Mouse (Mus musculus): ENCODE data around the gene Nsun2.
"Not testable (repeated sequence)": the region's sequence is repeated elsewhere in the genome, so short reads cannot be mapped to it uniquely, and the experiment has no call there.

Nsun2 gene

GRCm38 (mm10) chr13:69631659-69632058, 98.1 kb downstream of the Nsun2 start:
- in situ Hi-C loops (cut with MboI, MseI), result no loop called here

- in situ Hi-C loops (cut with MboI, MseI), result no loop called here
Measured at GRCm38 (mm10) chr13:69633551-69633950, 100.0 kb downstream of the Nsun2 start.

GRCm38 (mm10) chr13:69633988-69634387, 100.4 kb downstream of the Nsun2 start:
- in situ Hi-C loops (cut with MboI, MseI), result no loop called here

GRCm38 (mm10) chr13:69635836-69636235, 102.3 kb downstream of the Nsun2 start:
- in situ Hi-C loops (cut with MboI, MseI), result not testable (repeated sequence)

- in situ Hi-C loops (cut with MboI, MseI), result no loop called here
Measured at GRCm38 (mm10) chr13:69636375-69636774, 102.8 kb downstream of the Nsun2 start.

GRCm38 (mm10) chr13:69636816-69637215, 103.3 kb downstream of the Nsun2 start:
- in situ Hi-C loops (cut with MboI, MseI), result no loop called here

- in situ Hi-C loops (cut with MboI, MseI), result no loop called here
Measured at GRCm38 (mm10) chr13:69637657-69638056, 104.1 kb downstream of the Nsun2 start.

GRCm38 (mm10) chr13:69638108-69638626, 104.6 kb downstream of the Nsun2 start:
- in situ Hi-C loops (cut with MboI, MseI), result no loop called here

- in situ Hi-C loops (cut with MboI, MseI), result no loop called here
Measured at GRCm38 (mm10) chr13:69639251-69639650, 105.7 kb downstream of the Nsun2 start.

- in situ Hi-C loops (cut with MboI, MseI), result no loop called here
Measured at GRCm38 (mm10) chr13:69640126-69640525, 106.6 kb downstream of the Nsun2 start.

GRCm38 (mm10) chr13:69640541-69640940, 107.0 kb downstream of the Nsun2 start:
- in situ Hi-C loops (cut with MboI, MseI), result no loop called here

- in situ Hi-C loops (cut with MboI, MseI), result no loop called here
Measured at GRCm38 (mm10) chr13:69641017-69641416, 107.5 kb downstream of the Nsun2 start.

GRCm38 (mm10) chr13:69642656-69643216, 109.2 kb downstream of the Nsun2 start:
- in situ Hi-C loops (cut with MboI, MseI), result no loop called here

GRCm38 (mm10) chr13:69643937-69644336, 110.4 kb downstream of the Nsun2 start:
- in situ Hi-C loops (cut with MboI, MseI), result no loop called here

GRCm38 (mm10) chr13:69644427-69645166, 111.1 kb downstream of the Nsun2 start:
- in situ Hi-C loops (cut with MboI, MseI), result no loop called here

- in situ Hi-C loops (cut with MboI, MseI), result no loop called here
Measured at GRCm38 (mm10) chr13:69645694-69646423, 112.3 kb downstream of the Nsun2 start.

- in situ Hi-C loops (cut with MboI, MseI), result no loop called here
Measured at GRCm38 (mm10) chr13:69646481-69646880, 112.9 kb downstream of the Nsun2 start.

- in situ Hi-C loops (cut with MboI, MseI), result loop anchor here (25.0 kb wide), 1 partner anchor 642 kb away; no protein-coding TSS in a partner anchor
Measured at GRCm38 (mm10) chr13:69654508-69654907, 121.0 kb downstream of the Nsun2 start.

- in situ Hi-C loops (cut with MboI, MseI), result loop anchor here (25.0 kb wide), 1 partner anchor 660 kb away; no protein-coding TSS in a partner anchor
Measured at GRCm38 (mm10) chr13:69672121-69672520, 138.6 kb downstream of the Nsun2 start.

GRCm38 (mm10) chr13:69672565-69672964, 139.0 kb downstream of the Nsun2 start:
- in situ Hi-C loops (cut with MboI, MseI), result loop anchor here (25.0 kb wide), 1 partner anchor 660 kb away; no protein-coding TSS in a partner anchor

- in situ Hi-C loops (cut with MboI, MseI), result loop anchor here (25.0 kb wide), 1 partner anchor 661 kb away; no protein-coding TSS in a partner anchor
Measured at GRCm38 (mm10) chr13:69673197-69673920, 139.8 kb downstream of the Nsun2 start.
